Mouse (Mus musculus): ENCODE data around the gene Arhgef10l.

- no peak for TF ChIP-seq CTCF (IDR thresholded peaks at IDR 0.05; ENCODE audit: borderline replicate concordance, control insufficient read depth, extremely low read depth, insufficient read depth, low read length, poor library complexity)
- no peak for TF ChIP-seq POLR2A (IDR thresholded peaks at IDR 0.05; ENCODE audit: control insufficient read depth, extremely low read depth, insufficient read depth, low read length, poor library complexity)
Measured at GRCm38 (mm10) chr4:140642378-140642777, 23.4 kb downstream of the Arhgef10l start.

Data from thymus, adult 2 months (tissue).